Mouse (Mus musculus): ENCODE data around the gene Bach2. TPM values are rescaled to one million over a fixed set of nuclear protein-coding genes. Genes with fewer than 3 reads are reported as not detected.

The Bach2 gene
- polyA plus RNA-seq, 1 experiment, result 7.5 TPM

DNA sequence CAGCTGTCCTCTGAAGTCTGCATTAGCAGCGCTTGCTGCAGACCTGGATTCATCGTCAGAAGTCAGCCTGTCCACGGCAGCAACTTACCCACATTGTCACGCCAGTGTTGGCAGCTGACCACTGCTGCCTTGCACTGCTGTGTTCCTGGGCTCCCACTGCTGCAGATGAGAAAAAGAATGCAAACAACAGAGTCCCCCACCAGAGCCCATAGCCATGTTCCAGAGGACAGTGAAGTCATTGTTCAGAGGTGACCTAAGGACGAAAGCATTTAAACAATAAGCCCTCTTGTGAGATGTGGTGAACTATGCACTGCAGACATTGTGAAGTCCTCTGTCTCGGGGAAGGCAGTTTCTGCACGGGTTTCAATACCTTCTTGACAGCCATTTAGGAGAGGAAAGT lies 192.4 kb downstream of the Bach2 start:
- peak; percentile 14 for DNase-seq
- WGBS, result 48% methylated on average over 7 of the region's 7 CpGs
- peaks cover 4% of the 10 kb centered on the region; the same call in 1 of the 2 replicates for H3K4me1 ChIP-seq (ENCODE audit: control insufficient read depth, insufficient read depth, low read length)
- TF ChIP-seq POLR2A (IDR thresholded peaks at IDR 0.05; ENCODE audit: borderline replicate concordance, extremely low read depth, low read depth, low read length) (no peak), CTCF (IDR thresholded peaks at IDR 0.05; ENCODE audit: insufficient read depth, low read length) (no peak)
- no peak overlapping the region for H3K4me3 ChIP-seq (replicated peaks; ENCODE audit: extremely low read depth, low read depth, low read length)

DNA sequence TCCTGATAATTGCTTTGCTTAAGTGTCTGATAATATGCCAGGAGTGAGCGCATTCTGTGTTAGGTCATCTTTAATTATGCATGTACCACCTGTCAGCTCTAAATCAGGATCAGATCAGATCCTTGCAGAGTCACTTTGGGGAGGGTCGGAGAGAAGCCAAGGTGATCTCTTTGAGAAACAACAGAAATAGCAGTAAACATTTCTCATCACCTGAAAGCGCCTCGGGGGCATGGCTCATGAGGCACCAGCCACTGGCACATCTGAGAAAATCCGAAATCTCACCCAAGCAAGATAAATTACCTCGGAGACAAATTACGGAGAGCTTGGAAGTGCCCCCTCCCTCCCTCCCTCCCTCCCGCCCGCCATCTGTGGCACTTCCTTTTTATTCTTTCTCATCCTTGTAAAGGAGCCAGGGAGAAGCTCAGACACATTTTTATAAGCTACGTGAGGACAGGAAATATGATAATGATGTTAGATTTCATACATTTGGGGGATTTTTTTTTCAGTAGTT lies 193.7 kb downstream of the Bach2 start:
- WGBS, result 46% methylated on average over 10 of the region's 10 CpGs
- no peak for TF ChIP-seq CTCF (IDR thresholded peaks at IDR 0.05; ENCODE audit: insufficient read depth, low read length)
- no peak for TF ChIP-seq POLR2A (IDR thresholded peaks at IDR 0.05; ENCODE audit: borderline replicate concordance, extremely low read depth, low read depth, low read length)
- no peak for DNase-seq
- no peak overlapping the region for H3K4me3 ChIP-seq (replicated peaks; ENCODE audit: extremely low read depth, low read depth, low read length)
- H3K4me1 ChIP-seq (ENCODE audit: control insufficient read depth, insufficient read depth, low read length), result peaks cover 4% of the 10 kb centered on the region; the same call in 1 of the 2 replicates

DNA sequence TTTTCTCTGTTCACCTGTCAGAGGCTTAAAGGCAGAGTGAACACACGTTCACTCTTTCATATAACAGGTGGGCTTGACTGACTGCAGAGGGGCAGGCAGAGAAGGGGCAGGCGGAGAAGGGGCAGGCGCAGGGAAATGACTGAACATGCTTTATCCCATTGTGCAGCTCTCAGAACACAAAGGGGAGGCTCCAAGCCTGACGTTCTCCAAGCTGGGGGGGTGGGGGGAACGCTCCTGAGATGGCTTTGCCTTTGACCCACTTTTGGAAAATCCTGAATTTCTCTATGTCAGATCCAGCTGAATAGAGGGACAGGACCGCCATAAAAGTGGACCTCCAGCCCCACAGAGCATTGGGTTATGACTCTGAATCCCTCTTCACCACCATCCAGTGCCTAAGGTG lies 194.3 kb downstream of the Bach2 start:
- 80% methylated on average over 6 of the region's 6 CpGs for WGBS
- Histone ChIP-seq H3K4me3 (replicated peaks; ENCODE audit: extremely low read depth, low read depth, low read length) (no peak overlapping the region), H3K4me1 (ENCODE audit: control insufficient read depth, insufficient read depth, low read length) (peaks cover 4% of the 10 kb centered on the region; the same call in 1 of the 2 replicates)
- DNase-seq, result no peak
- TF ChIP-seq POLR2A (IDR thresholded peaks at IDR 0.05; ENCODE audit: borderline replicate concordance, extremely low read depth, low read depth, low read length) (no peak), CTCF (IDR thresholded peaks at IDR 0.05; ENCODE audit: insufficient read depth, low read length) (no peak)

DNA sequence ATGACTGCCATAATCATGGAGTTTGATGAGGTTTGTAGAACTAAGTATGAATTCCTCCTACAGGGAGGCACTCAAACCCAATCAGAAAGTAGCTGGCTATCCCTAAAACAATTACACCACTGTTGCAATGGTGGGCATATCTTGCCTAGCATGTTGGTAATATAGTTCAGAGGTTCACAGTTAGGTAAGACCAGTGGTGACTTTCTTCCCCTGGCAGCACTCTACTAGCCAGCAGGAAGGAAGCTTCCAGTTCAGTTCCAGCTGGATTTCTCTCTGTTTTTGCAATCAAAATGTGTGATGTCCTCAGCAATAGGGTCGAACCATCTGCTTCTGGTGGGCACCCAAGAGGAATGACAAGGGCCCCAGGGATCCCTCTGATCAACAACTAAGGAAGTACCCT lies 196.0 kb downstream of the Bach2 start:
- peaks cover 4% of the 10 kb centered on the region; the same call in 1 of the 2 replicates for H3K4me1 ChIP-seq (ENCODE audit: control insufficient read depth, insufficient read depth, low read length)
- WGBS, result 52% methylated on average over 1 of the region's 1 CpGs
- H3K4me3 ChIP-seq (replicated peaks; ENCODE audit: extremely low read depth, low read depth, low read length), result no peak overlapping the region
- TF ChIP-seq CTCF (IDR thresholded peaks at IDR 0.05; ENCODE audit: insufficient read depth, low read length) (no peak), POLR2A (IDR thresholded peaks at IDR 0.05; ENCODE audit: borderline replicate concordance, extremely low read depth, low read depth, low read length) (no peak)
- DNase-seq, result no peak

DNA sequence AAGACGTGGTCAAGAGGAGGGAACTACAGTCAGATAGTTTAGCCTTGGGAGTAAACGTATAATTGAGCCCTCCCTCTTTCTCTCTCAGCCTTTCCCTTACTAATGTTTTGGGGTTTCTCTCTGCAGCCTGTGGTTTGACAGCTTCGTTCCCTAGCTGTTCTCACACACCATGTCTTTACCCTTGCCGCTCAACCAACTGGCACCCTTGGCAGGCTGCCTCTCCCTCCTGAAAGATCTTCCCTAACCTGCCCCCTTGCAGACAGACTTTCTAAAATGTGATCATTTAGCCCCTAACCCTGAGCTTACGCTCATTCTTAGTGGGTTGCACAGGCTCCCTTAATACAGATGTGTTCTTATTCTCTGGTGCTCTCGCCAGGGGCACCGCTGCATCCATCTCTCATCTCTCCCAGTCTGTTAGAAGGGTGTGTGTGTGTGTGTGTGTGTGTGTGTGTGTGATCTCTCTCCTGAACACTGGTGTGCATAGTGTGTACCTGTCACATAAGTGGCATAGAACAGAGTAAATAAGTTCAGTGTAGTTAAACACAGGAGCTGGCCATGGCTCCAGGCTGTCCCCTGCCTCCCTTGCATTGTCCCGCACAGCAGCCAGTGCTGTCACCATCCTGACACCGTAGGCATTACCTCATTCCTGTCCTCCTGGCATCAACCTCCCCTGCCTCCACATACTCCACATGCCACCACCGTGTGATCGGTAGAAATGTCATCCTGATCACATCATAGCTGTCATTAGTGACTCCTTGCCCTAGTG lies 201.6 kb downstream of the Bach2 start:
- Histone ChIP-seq H3K4me3 (replicated peaks; ENCODE audit: extremely low read depth, low read depth, low read length) (no peak overlapping the region), H3K4me1 (ENCODE audit: control insufficient read depth, insufficient read depth, low read length) (no peaks in the 10 kb centered on the region)
- DNase-seq, result no peak
- no peak for TF ChIP-seq POLR2A (IDR thresholded peaks at IDR 0.05; ENCODE audit: borderline replicate concordance, extremely low read depth, low read depth, low read length)
- TF ChIP-seq CTCF (IDR thresholded peaks at IDR 0.05; ENCODE audit: insufficient read depth, low read length), result no peak
- 84% methylated on average over 11 of the region's 11 CpGs for WGBS

DNA sequence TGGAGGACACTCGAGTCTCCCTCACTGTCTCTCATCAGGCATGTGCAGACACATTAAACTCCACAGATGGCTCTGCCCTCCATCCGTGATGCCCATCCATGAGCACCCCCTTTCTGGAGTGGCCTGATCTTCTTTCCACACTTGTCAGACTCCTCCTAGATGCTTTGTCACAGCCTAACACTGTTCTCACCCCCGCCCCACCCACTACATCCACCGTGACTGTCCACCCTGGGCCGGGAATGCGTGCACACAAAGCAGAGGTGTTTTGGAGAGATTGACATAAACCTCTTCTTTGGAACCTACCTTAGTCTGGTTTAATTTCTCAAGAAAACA lies 202.1 kb downstream of the Bach2 start:
- TF ChIP-seq CTCF (IDR thresholded peaks at IDR 0.05; ENCODE audit: insufficient read depth, low read length), result no peak
- TF ChIP-seq POLR2A (IDR thresholded peaks at IDR 0.05; ENCODE audit: borderline replicate concordance, extremely low read depth, low read depth, low read length), result no peak
- Histone ChIP-seq H3K4me3 (replicated peaks; ENCODE audit: extremely low read depth, low read depth, low read length) (no peak overlapping the region), H3K4me1 (ENCODE audit: control insufficient read depth, insufficient read depth, low read length) (no peaks in the 10 kb centered on the region)
- DNase-seq, result no peak
- 84% methylated on average over 6 of the region's 6 CpGs for WGBS

DNA sequence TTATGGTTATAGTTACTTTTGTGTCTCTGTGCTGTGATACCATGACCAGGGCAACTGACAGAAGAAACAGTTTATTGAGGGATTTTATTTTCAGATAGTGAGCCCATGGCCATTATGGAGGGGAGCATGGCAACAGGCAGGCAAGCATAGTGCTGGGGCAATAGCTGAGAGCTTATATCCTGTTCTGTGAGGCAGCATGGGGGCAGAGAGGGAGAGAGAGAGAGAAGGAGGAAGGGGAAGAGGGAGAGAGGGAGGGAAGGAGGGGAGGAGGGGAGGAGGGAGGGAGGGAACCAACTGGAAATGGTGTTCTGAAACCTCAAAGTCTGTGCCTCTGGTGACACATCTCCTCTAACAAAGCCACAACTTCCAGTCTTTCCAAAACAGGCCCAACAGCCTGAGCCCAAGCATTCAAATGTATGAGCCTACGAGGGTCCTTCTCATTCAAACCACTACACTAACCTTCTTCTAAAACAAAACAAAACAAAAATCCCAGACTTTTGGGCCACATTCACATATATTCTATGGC lies 206.1 kb downstream of the Bach2 start:
- Histone ChIP-seq H3K4me3 (replicated peaks; ENCODE audit: extremely low read depth, low read depth, low read length) (no peak overlapping the region), H3K4me1 (ENCODE audit: control insufficient read depth, insufficient read depth, low read length) (no peaks in the 10 kb centered on the region)
- TF ChIP-seq POLR2A (IDR thresholded peaks at IDR 0.05; ENCODE audit: borderline replicate concordance, extremely low read depth, low read depth, low read length), result no peak
- no peak for TF ChIP-seq CTCF (IDR thresholded peaks at IDR 0.05; ENCODE audit: insufficient read depth, low read length)
- 97% methylated on average over 1 of the region's 1 CpGs for WGBS
- DNase-seq, result no peak

DNA sequence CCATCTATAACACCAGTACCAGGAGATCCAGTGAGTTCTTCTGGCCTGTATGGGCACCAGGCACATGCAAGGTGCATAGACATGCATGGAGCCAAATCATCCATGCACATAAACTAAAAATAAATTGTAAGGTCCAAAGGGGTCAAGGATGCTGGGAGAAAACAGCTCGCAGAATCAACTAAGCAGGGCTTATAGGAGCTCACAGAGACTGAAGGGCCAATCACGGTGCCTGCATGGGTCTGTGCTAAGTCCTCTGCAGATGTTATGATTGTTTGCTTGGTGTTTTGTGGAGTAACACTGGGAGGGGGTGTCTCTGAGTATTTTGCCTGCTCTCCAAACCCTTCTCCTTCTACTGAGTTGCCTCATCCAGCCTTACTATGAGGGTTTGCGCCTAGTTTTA lies 209.2 kb downstream of the Bach2 start:
- Histone ChIP-seq H3K4me1 (ENCODE audit: control insufficient read depth, insufficient read depth, low read length) (no peaks in the 10 kb centered on the region), H3K4me3 (replicated peaks; ENCODE audit: extremely low read depth, low read depth, low read length) (no peak overlapping the region)
- DNase-seq, result no peak
- TF ChIP-seq POLR2A (IDR thresholded peaks at IDR 0.05; ENCODE audit: borderline replicate concordance, extremely low read depth, low read depth, low read length), result no peak
- 91% methylated on average over 3 of the region's 3 CpGs for WGBS

DNA sequence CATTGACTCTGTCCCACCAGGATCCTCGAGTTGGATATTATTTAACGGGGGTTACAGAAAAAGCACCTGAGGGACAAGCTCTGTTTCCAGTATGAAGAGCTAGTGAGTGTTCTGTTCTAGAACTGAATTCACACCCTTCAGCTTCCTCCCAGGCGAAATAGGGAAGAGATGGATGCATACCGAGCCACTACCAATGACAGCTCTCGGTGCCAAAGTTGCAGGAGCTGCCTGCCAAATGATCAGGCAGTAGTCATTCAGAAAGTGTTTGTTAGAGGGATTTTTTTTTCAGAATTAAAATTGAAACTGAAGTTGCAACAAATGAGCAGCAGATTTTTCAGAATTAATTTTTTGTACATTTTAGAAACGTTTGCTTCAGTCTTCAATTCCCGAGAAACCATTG lies 223.4 kb downstream of the Bach2 start:
- Histone ChIP-seq H3K4me1 (ENCODE audit: control insufficient read depth, insufficient read depth, low read length) (peaks cover 9% of the 10 kb centered on the region), H3K4me3 (replicated peaks; ENCODE audit: extremely low read depth, low read depth, low read length) (no peak overlapping the region)
- no peak for TF ChIP-seq CTCF (IDR thresholded peaks at IDR 0.05; ENCODE audit: insufficient read depth, low read length)
- TF ChIP-seq POLR2A (IDR thresholded peaks at IDR 0.05; ENCODE audit: borderline replicate concordance, extremely low read depth, low read depth, low read length), result no peak
- 66% methylated on average over 7 of the region's 7 CpGs for WGBS
- no peak for DNase-seq

DNA sequence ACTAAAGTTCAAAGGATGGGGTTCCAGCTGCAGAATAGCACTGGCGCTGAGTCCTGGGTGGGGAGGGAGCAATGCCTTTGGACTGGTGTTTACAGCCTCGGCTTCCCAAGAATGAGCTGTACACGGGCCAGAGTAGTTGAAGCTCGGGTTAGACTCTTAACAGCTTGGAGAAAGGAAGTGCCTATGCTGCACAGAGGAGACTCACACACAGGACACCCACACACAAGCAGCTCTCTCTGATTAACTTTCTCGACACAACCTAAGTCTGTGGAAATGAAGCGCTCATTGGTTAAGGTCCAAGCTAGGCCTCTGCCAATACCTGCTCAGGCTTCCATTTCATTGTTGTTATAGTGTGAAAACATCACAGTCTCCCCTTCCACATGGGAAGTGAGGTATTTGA lies 224.5 kb downstream of the Bach2 start:
- no peak for DNase-seq
- WGBS, result 58% methylated on average over 6 of the region's 6 CpGs

More for the DNA sequence above, 224.5 kb downstream of the Bach2 start:
- Histone ChIP-seq H3K4me1 (ENCODE audit: control insufficient read depth, insufficient read depth, low read length) (peaks cover 9% of the 10 kb centered on the region), H3K4me3 (replicated peaks; ENCODE audit: extremely low read depth, low read depth, low read length) (no peak overlapping the region)
- TF ChIP-seq CTCF (IDR thresholded peaks at IDR 0.05; ENCODE audit: insufficient read depth, low read length) (no peak), POLR2A (IDR thresholded peaks at IDR 0.05; ENCODE audit: borderline replicate concordance, extremely low read depth, low read depth, low read length) (no peak)
